13 mouse cellular contexts compared by ENCODE assay signal in genomic region chr8:71296188-71296621, GRCm38 (mm10). TPM values are rescaled to one million over a fixed set of nuclear protein-coding genes. Genes with fewer than 3 reads are reported as not detected.
DNase-seq lines count a peak whose midpoint lies in the region; ATAC-seq lines count a peak whose summit lies in the region.
"Had no signal": no experiment of that assay in that cellular context is flagged by ENCODE, and none has a peak within 500 bp of the region (broad histone marks: within the 10 kb centered on the region; RNA-seq: fewer than 3 reads in every experiment).

No protein-coding gene starts in this region.

- no peak overlapping the region for H3K4me2 ChIP-seq in hindbrain, embryonic 16.5 days (ENCODE audit: low read length)

- H3K9me3 ChIP-seq in heart, embryonic 10.5 days: no peaks in the 10 kb centered on the region
- no peaks in the 10 kb centered on the region for H3K9me3 ChIP-seq in hindbrain, embryonic 16.5 days (ENCODE audit: control insufficient read depth, low read length)

- peaks cover 11% of the 10 kb centered on the region; the same call in 1 of the 2 replicates for H3K4me1 ChIP-seq in heart, embryonic 10.5 days
- H3K4me1 ChIP-seq in hindbrain, embryonic 16.5 days (ENCODE audit: control insufficient read depth, insufficient read depth, low read depth, low read length): no peaks in the 10 kb centered on the region

- no peak overlapping the region for H3K4me3 ChIP-seq in heart, embryonic 10.5 days
- no peak overlapping the region for H3K4me3 ChIP-seq in hindbrain, embryonic 16.5 days (ENCODE audit: low read length)

- 0 out of 2 replicates have a peak overlapping the region, but pooled peaks have one; percentile 2 for H3K27ac ChIP-seq in heart, embryonic 10.5 days
- H3K27ac ChIP-seq in hindbrain, embryonic 16.5 days (ENCODE audit: low read depth, low read length): no peak overlapping the region

- DNase-seq in heart, embryonic 10.5 days (ENCODE audit: low spot score): no peak
- no peak for DNase-seq in heart, postnatal 4 days
- DNase-seq in 416B (ENCODE audit: low read depth): peak; percentile 88
- peak; percentile 40 to 56 for DNase-seq in natural killer cell, adult 2 months (ENCODE audit: low spot score in 2 of 2)
- DNase-seq in embryo, embryonic 10.5 days (ENCODE audit: low spot score): no peak
- no peak for DNase-seq in left cerebral cortex, adult 8-10 months (ENCODE audit: low spot score in 2 of 2)
- DNase-seq: adrenal gland, postnatal 36 days; cerebellum, adult 9-10 months; kidney, adult 18-20 months; right cerebral cortex, postnatal 14 days; thymus, adult 18-20 months had no signal

- ATAC-seq in granulocyte monocyte progenitor cell, adult 5-6 weeks (replicated peaks; ENCODE audit: poor library complexity, severe bottlenecking): peak; percentile 81
- ATAC-seq in hindbrain, embryonic 16.5 days: no peak

- WGBS in heart, embryonic 10.5 days: 99% methylated on average over 2 of the region's 2 CpGs
- 89% methylated on average over 2 of the region's 2 CpGs for WGBS in hindbrain, embryonic 16.5 days

- H3K9ac ChIP-seq in hindbrain, embryonic 16.5 days (ENCODE audit: low read depth, low read length): no peak overlapping the region

- H3K27me3 ChIP-seq in heart, embryonic 10.5 days (ENCODE audit: insufficient read depth, poor library complexity, severe bottlenecking): no peaks in the 10 kb centered on the region
- H3K27me3 ChIP-seq in hindbrain, embryonic 16.5 days (replicated peaks; ENCODE audit: control insufficient read depth, insufficient read depth, low read length): no peaks in the 10 kb centered on the region

- peaks cover 72% of the 10 kb centered on the region for H3K36me3 ChIP-seq in heart, embryonic 10.5 days
- H3K36me3 ChIP-seq in hindbrain, embryonic 16.5 days (ENCODE audit: control insufficient read depth, insufficient read depth, low read length): peaks cover 10% of the 10 kb centered on the region

RNA-seq across cellular contexts. Expression of gene Haus8, which starts 23.5 kb away (rescaled TPM):
- polyA plus RNA-seq in heart, embryonic 10.5 days (2016; fragmentation: Nextera tagmentation; extraction: Ambion mirVana): 82.8 and 103 TPM in 2 replicates
- total RNA-seq in heart, postnatal 4 days (2021): 10 to 100 TPM; 81.3 to 82.0 TPM
- 17.7 and 36.8 TPM in 2 replicates for total RNA-seq in granulocyte monocyte progenitor cell, adult 5-6 weeks (2014; fragmentation: Nextera tagmentation)
- 55.1 and 56.2 TPM in 2 replicates for total RNA-seq in granulocyte monocyte progenitor cell, adult 5-6 weeks (2017)
- 72.5 and 73.9 TPM in 2 replicates for polyA plus RNA-seq in hindbrain, embryonic 16.5 days (2015; fragmentation: Nextera tagmentation; extraction: Ambion mirVana)
- 10 to 100 TPM; 10.6 to 17.4 (median 12.4) TPM for total RNA-seq in left cerebral cortex, adult 8-10 months (2022)

RNA-seq across cellular contexts. Expression of gene Myo9b, which starts 23.7 kb away (rescaled TPM):
- polyA plus RNA-seq in heart, embryonic 10.5 days (2016; fragmentation: Nextera tagmentation; extraction: Ambion mirVana): 23.0 and 26.7 TPM in 2 replicates
- 10 to 100 TPM; 47.8 to 51.5 TPM for total RNA-seq in heart, postnatal 4 days (2021)
- 35.5 and 51.5 TPM in 2 replicates for total RNA-seq in granulocyte monocyte progenitor cell, adult 5-6 weeks (2014; fragmentation: Nextera tagmentation)
- 34.8 and 38.6 TPM in 2 replicates for total RNA-seq in granulocyte monocyte progenitor cell, adult 5-6 weeks (2017)
- polyA plus RNA-seq in hindbrain, embryonic 16.5 days (2015; fragmentation: Nextera tagmentation; extraction: Ambion mirVana): 13.1 and 16.7 TPM in 2 replicates
- 10 to 100 TPM; 28.9 to 34.6 (median 29.7) TPM for total RNA-seq in left cerebral cortex, adult 8-10 months (2022)

Comparison
In these comparisons a context has a peak if more than half of its experiments do, and no peak if none do; other contexts are left out.
1. DNase-seq: peak in 416B (single experiment) and natural killer cell, adult 2 months (2 of 2); none in heart, embryonic 10.5 days (single experiment), heart, postnatal 4 days (single experiment), embryo, embryonic 10.5 days (single experiment) and left cerebral cortex, adult 8-10 months (0 of 2).